Mouse (Mus musculus): Measurements from ENCODE around the gene Rps19bp1. TPM values are rescaled to one million over a fixed set of nuclear protein-coding genes. Genes with fewer than 3 reads are reported as not detected.

The Rps19bp1 gene
- polyA plus RNA-seq, 1 experiment from 2014 or later, result 43.3 TPM

GRCm38 (mm10) chr15:80288036-80288435, 23.9 kb upstream of the Rps19bp1 start:
- no peaks in the 10 kb centered on the region for H3K9me3 ChIP-seq (ENCODE audit: control insufficient read depth, low read length)
- DNase-seq (ENCODE audit: low spot score), result no peak
- no peak overlapping the region for H3K27ac ChIP-seq (replicated peaks)
- peaks cover 9% of the 10 kb centered on the region; the same call in 1 of the 2 replicates for H3K27me3 ChIP-seq (ENCODE audit: control insufficient read depth, insufficient read depth, low read length)
- no peaks in the 10 kb centered on the region for H3K4me1 ChIP-seq (replicated peaks; ENCODE audit: control insufficient read depth, insufficient read depth)
- no peaks in the 10 kb centered on the region for H3K36me3 ChIP-seq (ENCODE audit: control insufficient read depth, insufficient read depth, low read length)
- H3K4me3 ChIP-seq (ENCODE audit: low read depth, low read length), result peak overlapping the region; percentile 26
- no peak overlapping the region for H3K9ac ChIP-seq (ENCODE audit: low read length)
- TF ChIP-seq EP300 (optimal IDR thresholded peaks at IDR 0.05) (no peak), CTCF (IDR thresholded peaks at IDR 0.05; ENCODE audit: low read depth) (no peak)
- WGBS, result 5% methylated on average over 23 of the region's 23 CpGs
- no peak for ATAC-seq (ENCODE audit: low FRiP score, low TSS enrichment)
- H3K4me2 ChIP-seq (replicated peaks; ENCODE audit: low read depth), result peak overlapping the region; percentile 57

DNA sequence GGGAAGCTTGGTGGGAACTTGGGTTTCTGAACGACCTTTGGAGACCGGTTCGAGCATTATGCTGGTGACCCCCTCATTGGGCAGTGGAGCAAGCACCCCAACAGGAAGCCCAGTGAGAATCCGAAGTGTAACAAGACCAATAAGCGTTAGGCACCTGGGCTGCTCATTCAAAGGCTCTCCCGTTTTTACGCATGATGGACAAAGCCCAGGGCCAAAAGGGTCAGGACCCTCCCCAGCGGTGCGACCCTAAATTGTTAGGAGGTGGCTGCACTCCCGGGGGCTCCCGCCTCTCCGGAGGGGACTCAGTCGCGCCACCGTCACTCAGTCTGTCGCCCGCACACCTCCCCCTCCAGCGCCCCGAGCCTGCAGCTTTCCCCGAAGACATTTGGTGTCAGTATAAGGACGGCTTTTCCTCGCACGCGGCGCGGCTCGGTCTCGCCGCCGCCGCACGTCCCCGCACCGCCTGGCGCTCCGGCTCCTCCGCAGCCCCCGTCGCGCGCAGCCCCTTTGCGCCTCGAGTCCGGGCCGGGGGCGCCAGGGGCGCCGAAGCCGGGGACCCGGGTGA, 22.8 kb upstream of the Rps19bp1 start, which contains the start of gene Cacna1i:
Gene Cacna1i, plus strand, starts transcription at position 388 of the 565 bp plus-strand sequence.
- Histone ChIP-seq H3K4me3 (ENCODE audit: low read depth, low read length) (peak within 1 kb of the TSS; percentile 29), H3K36me3 (ENCODE audit: control insufficient read depth, insufficient read depth, low read length) (no peaks in the 10 kb centered on the region), H3K4me2 (replicated peaks; ENCODE audit: low read depth) (peak within 1 kb of the TSS; percentile 57), H3K27ac (replicated peaks) (no peak within 1 kb of the TSS), H3K4me1 (replicated peaks; ENCODE audit: control insufficient read depth, insufficient read depth) (no peaks in the 10 kb centered on the region), H3K27me3 (ENCODE audit: control insufficient read depth, insufficient read depth, low read length) (peaks cover 9% of the 10 kb centered on the region; the same call in 1 of the 2 replicates), H3K9me3 (ENCODE audit: control insufficient read depth, low read length) (no peaks in the 10 kb centered on the region), H3K9ac (ENCODE audit: low read length) (no peak within 1 kb of the TSS)
- ATAC-seq (ENCODE audit: low FRiP score, low TSS enrichment), result no peak
- WGBS, result under 1% methylated on average over 42 of the region's 50 CpGs
- DNase-seq (ENCODE audit: low spot score), result no peak
- TF ChIP-seq EP300 (optimal IDR thresholded peaks at IDR 0.05), result no peak
- TF ChIP-seq CTCF (IDR thresholded peaks at IDR 0.05; ENCODE audit: low read depth), result peak; percentile 31; the same call in 1 of the 2 replicates

DNA sequence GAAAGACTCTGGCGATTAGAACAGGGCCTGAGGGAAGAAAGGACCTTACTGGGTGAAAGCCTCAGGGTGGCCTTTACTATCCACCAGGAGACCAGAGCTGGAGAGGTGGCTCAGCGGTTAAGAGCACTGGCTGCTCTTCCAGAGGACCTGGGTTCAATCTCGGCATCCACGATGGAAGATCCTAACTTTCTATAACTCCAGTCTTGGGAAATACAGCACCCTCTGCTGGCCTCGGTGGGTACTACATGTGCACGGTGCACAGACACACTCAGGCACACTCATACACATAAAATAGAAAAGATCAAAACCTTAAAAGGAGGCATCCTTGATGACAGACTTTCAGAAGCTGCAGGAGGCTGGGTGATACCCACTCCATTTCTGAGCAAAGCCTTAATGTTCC, 16.5 kb upstream of the Rps19bp1 start:
- no peak overlapping the region for H3K9ac ChIP-seq (ENCODE audit: low read length)
- TF ChIP-seq EP300 (optimal IDR thresholded peaks at IDR 0.05) (no peak), CTCF (IDR thresholded peaks at IDR 0.05; ENCODE audit: low read depth) (peak; percentile 76)
- no peaks in the 10 kb centered on the region for H3K27me3 ChIP-seq (ENCODE audit: control insufficient read depth, insufficient read depth, low read length)
- no peaks in the 10 kb centered on the region for H3K9me3 ChIP-seq (ENCODE audit: control insufficient read depth, low read length)
- no peaks in the 10 kb centered on the region for H3K4me1 ChIP-seq (replicated peaks; ENCODE audit: control insufficient read depth, insufficient read depth)
- H3K4me2 ChIP-seq (replicated peaks; ENCODE audit: low read depth), result no peak overlapping the region
- DNase-seq (ENCODE audit: low spot score), result peak; percentile 55
- no peaks in the 10 kb centered on the region for H3K36me3 ChIP-seq (ENCODE audit: control insufficient read depth, insufficient read depth, low read length)
- 23% methylated on average over 6 of the region's 6 CpGs for WGBS
- H3K27ac ChIP-seq (replicated peaks), result no peak overlapping the region
- ATAC-seq (ENCODE audit: low FRiP score, low TSS enrichment), result no peak
- no peak overlapping the region for H3K4me3 ChIP-seq (ENCODE audit: low read depth, low read length)

DNA sequence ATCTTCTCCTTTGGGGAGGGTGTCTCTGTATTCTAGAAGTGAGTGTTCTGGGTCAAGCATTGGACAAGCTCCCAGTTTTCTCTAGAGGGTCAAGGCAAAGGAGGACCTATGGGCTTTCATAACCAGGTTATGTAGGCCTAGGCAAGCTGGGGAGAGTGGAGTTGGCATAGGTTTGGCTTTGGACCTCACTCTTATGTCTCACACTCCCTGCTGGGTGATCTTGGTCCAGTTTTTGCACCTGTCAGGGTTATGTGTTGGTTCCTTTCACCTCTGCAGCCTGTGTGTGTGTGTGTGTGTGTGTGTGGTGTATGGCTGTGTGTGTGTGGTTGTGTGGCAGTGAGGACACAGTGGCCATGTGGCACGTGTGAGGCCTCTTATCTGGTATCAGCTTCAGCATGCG, 14.9 kb upstream of the Rps19bp1 start:
- H3K36me3 ChIP-seq (ENCODE audit: control insufficient read depth, insufficient read depth, low read length), result no peaks in the 10 kb centered on the region
- no peak overlapping the region for H3K9ac ChIP-seq (ENCODE audit: low read length)
- DNase-seq (ENCODE audit: low spot score), result no peak
- 82% methylated on average over 2 of the region's 2 CpGs for WGBS
- H3K9me3 ChIP-seq (ENCODE audit: control insufficient read depth, low read length), result no peaks in the 10 kb centered on the region
- H3K4me3 ChIP-seq (ENCODE audit: low read depth, low read length), result no peak overlapping the region
- H3K27me3 ChIP-seq (ENCODE audit: control insufficient read depth, insufficient read depth, low read length), result no peaks in the 10 kb centered on the region
- TF ChIP-seq CTCF (IDR thresholded peaks at IDR 0.05; ENCODE audit: low read depth) (no peak), EP300 (optimal IDR thresholded peaks at IDR 0.05) (no peak)
- no peak for ATAC-seq (ENCODE audit: low FRiP score, low TSS enrichment)
- H3K4me2 ChIP-seq (replicated peaks; ENCODE audit: low read depth), result no peak overlapping the region
- no peaks in the 10 kb centered on the region for H3K4me1 ChIP-seq (replicated peaks; ENCODE audit: control insufficient read depth, insufficient read depth)
- H3K27ac ChIP-seq (replicated peaks), result no peak overlapping the region

DNA sequence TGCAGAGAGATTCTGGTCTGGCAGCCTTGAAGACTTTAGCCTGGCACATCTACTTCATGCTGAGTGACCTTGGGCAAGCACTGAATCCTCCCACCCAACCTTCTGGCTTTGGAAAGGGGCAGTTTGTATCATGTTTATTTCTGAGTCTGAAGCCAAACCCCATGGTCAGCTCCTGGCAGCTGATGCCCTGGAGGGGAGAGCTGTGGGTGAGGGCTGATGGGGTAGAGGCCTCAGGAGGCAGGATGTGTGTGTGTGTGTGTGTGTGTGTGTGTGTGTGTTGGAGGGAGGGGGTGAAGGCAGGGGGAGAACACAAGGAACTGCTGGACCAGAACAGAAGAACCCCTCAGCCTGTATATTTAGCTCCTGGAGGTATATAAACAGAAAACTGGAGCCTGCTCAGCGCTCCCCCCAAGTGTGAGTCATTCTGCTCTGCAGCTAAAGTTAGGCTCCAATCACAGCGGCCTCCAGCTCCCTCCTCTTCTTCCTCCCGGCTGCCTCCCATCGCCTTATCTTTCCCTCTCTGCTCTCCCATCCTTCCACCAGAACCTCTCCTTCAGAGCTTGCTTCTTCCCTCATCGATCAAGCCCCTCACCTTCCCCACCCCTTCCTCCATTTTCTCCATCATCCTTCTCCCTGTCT, 14.1 kb upstream of the Rps19bp1 start:
- H3K9me3 ChIP-seq (ENCODE audit: control insufficient read depth, low read length), result no peaks in the 10 kb centered on the region
- WGBS, result 56% methylated on average over 5 of the region's 5 CpGs
- TF ChIP-seq CTCF (IDR thresholded peaks at IDR 0.05; ENCODE audit: low read depth), result no peak
- no peak overlapping the region for H3K4me3 ChIP-seq (ENCODE audit: low read depth, low read length)
- no peak overlapping the region for H3K27ac ChIP-seq (replicated peaks)
- DNase-seq (ENCODE audit: low spot score), result no peak
- H3K9ac ChIP-seq (ENCODE audit: low read length), result no peak overlapping the region
- H3K36me3 ChIP-seq (ENCODE audit: control insufficient read depth, insufficient read depth, low read length), result no peaks in the 10 kb centered on the region
- no peaks in the 10 kb centered on the region for H3K27me3 ChIP-seq (ENCODE audit: control insufficient read depth, insufficient read depth, low read length)
- no peaks in the 10 kb centered on the region for H3K4me1 ChIP-seq (replicated peaks; ENCODE audit: control insufficient read depth, insufficient read depth)
- no peak for ATAC-seq (ENCODE audit: low FRiP score, low TSS enrichment)
- H3K4me2 ChIP-seq (replicated peaks; ENCODE audit: low read depth), result no peak overlapping the region

DNA sequence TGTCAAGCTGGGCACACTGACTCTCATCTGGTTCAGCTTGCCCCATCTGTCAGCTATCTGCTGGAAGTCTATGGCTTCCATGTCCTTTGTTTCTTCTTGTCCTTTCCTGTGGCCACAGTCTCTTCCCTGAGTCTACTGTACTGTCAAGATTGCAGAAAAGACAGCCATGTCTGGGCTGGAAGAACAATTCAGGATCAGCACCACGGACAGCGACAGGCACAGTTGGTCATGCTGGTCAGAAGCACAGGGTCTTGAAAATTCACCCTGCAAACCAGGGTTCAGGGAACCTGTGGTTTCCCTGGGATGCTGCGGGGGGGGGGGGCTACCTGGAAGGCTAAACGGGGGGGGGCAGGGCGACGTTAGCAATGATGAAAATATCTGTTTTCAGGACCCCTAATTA, 13.5 kb upstream of the Rps19bp1 start:
- no peak overlapping the region for H3K4me3 ChIP-seq (ENCODE audit: low read depth, low read length)
- DNase-seq (ENCODE audit: low spot score), result peak; percentile 81
- H3K27ac ChIP-seq (replicated peaks), result no peak overlapping the region
- H3K36me3 ChIP-seq (ENCODE audit: control insufficient read depth, insufficient read depth, low read length), result no peaks in the 10 kb centered on the region
- no peak overlapping the region for H3K9ac ChIP-seq (ENCODE audit: low read length)
- H3K4me2 ChIP-seq (replicated peaks; ENCODE audit: low read depth), result no peak overlapping the region
- H3K4me1 ChIP-seq (replicated peaks; ENCODE audit: control insufficient read depth, insufficient read depth), result no peaks in the 10 kb centered on the region
- no peaks in the 10 kb centered on the region for H3K9me3 ChIP-seq (ENCODE audit: control insufficient read depth, low read length)
- no peak for ATAC-seq (ENCODE audit: low FRiP score, low TSS enrichment)
- TF ChIP-seq EP300 (optimal IDR thresholded peaks at IDR 0.05) (no peak), CTCF (IDR thresholded peaks at IDR 0.05; ENCODE audit: low read depth) (no peak)
- H3K27me3 ChIP-seq (ENCODE audit: control insufficient read depth, insufficient read depth, low read length), result no peaks in the 10 kb centered on the region
- 0% methylated on average over 6 of the region's 6 CpGs for WGBS

All from stomach, postnatal 0 days (tissue).